Mouse (Mus musculus) lung, adult 2 months (tissue): ENCODE results near the gene Megf8.

Experiments
- CTCF ChIP-seq: fragments of 200-500 bp; IDR thresholded peaks from 2 replicates; pipeline ENCODE4 v1.5.1; 2011; ENCODE audit warnings: mild to moderate bottlenecking, low read length, control low read depth; ENCODE audit not compliant: insufficient read depth
- POLR2A ChIP-seq: fragments of 200-500 bp; IDR thresholded peaks from 2 replicates; pipeline ENCODE4 v1.6.1; 2011; ENCODE audit warnings: low read depth, mild to moderate bottlenecking, control low read depth, low read length, borderline replicate concordance; ENCODE audit errors: extremely low read depth

- TF ChIP-seq CTCF (no peak), POLR2A (no peak)
Observed at GRCm38 (mm10) chr7:25292107-25292506, 24.9 kb upstream of the Megf8 start.
